Mouse (Mus musculus): ENCODE measurements around the gene Map4k3. TPM values are rescaled to one million over a fixed set of nuclear protein-coding genes. Genes with fewer than 3 reads are reported as not detected.

Map4k3 gene
- total RNA-seq, 4 experiments from 2014 or later, result 11.9 to 12.7 (median 12.4) TPM

GRCm38 (mm10) chr17:80683821-80684576 lies 44.3 kb downstream of the Map4k3 start:
- DNase-seq (ENCODE audit: low spot score in 2 of 2), result no peak

GRCm38 (mm10) chr17:80683041-80683440 lies 45.2 kb downstream of the Map4k3 start:
- DNase-seq (ENCODE audit: low spot score in 2 of 2), result no peak

DNA sequence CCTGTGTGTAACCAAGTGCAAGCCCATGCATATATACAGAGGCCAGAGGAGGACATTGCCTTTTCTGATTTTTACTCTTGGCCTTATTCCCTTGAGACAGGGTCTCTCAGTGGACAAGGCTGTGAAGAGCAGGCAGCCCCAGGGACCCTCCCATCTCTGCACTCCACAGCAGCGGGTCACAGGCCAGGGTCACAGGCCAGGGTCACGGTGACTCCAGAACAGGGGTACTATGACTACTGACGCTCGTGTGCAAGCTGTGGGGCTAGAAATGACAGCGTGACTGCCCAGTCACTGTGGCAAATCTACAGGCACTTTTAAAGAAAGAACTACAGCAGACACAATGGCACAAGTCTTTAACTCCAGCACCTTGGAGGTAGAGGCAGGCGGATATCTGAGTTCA lies 50.1 kb downstream of the Map4k3 start:
- DNase-seq (ENCODE audit: low spot score in 2 of 2), result no peak

DNA sequence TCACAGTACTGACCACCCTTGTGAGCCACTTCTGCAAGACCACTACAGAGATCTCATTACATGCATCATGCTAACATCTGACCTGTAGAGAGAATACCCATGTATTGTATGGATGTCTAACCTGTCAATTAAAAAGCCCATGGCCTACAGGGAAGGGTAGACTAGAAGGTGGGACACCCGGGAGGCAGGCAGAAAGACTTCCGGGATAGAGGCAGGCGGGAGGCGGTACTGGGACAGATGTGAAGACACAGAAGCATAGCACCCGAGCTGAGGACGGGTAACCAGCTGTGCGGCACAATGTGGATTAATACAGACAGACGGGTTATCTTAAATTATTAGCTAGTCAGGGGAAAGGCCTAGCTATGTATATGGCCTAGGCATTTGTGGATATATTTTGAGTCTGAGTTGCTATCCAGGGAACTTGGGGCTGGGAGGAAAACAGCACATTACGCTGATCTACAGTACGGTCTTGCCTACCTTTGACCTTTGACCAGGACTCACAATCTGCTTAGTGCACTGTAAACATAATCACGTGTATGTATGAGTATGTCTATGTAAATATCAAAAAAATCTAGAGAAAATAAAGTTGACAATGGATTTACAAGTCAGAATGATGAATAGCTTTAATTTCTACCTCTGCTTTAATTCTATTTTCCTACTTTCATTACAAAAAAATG lies 51.3 kb downstream of the Map4k3 start:
- DNase-seq (ENCODE audit: low spot score in 2 of 2), result no peak

- DNase-seq (ENCODE audit: low spot score in 2 of 2), result no peak
Measured at GRCm38 (mm10) chr17:80676211-80676610, 52.1 kb downstream of the Map4k3 start.

- no peak for DNase-seq (ENCODE audit: low spot score in 2 of 2)
Measured at GRCm38 (mm10) chr17:80670395-80670794, 57.9 kb downstream of the Map4k3 start.

DNA sequence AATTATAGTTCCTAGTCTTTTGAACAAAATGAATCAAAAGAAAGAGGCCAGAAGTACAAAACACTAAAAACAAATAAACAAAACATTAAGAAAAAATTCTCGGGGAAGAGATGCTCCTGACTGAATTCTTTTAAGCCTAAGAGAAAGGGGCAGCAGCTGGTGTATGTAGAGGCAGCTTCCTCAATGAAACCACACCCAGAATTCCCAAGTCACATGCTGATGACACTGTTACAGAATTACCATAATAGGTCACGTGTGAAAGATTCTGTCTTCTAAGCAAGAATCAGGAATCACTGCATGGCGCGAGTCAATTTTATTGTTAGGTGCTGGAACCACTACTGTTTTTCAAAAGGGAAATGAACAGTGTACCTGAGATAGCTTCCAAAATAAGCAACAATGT lies 64.7 kb downstream of the Map4k3 start:
- DNase-seq (ENCODE audit: low spot score in 2 of 2), result no peak

DNA sequence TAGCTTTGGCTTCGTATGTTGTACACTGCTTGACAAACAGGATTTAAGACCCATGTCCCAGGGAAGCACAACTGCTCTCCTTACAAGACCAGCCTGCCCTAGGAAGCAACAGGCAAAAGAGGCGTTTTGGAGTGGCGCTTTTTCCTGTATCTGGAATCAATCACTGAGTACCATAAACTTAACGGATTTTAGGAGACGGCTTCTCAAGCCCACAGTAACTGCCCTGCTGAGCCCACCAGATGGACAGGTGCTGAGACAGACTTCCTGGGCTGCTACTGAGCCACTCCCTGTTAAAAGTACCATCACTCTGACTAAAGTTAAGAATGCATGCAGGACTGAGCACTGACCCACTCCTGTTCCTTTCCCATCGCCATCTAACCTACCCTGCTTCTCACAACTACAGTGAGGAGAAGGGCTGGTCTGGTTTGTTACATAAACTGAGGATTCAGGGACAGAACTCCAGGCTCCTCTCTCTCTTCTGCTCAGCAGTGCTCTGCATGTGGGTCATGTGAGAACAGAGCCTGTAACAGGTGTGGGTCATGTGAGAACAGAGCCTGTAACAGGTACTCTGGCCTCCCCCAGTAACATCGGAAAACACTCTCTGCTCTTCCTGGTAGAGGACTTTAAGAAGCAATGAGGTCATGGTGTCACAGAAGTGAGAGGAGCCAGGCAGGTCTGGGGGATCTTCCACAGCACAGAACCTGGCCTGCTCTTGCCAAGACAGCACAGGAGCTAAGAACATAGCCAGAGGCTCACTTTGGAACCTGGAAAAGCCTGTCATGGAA lies 65.3 kb downstream of the Map4k3 start:
- no peak for DNase-seq (ENCODE audit: low spot score in 2 of 2)

GRCm38 (mm10) chr17:80661896-80662295 lies 66.4 kb downstream of the Map4k3 start:
- no peak for DNase-seq (ENCODE audit: low spot score in 2 of 2)

DNA sequence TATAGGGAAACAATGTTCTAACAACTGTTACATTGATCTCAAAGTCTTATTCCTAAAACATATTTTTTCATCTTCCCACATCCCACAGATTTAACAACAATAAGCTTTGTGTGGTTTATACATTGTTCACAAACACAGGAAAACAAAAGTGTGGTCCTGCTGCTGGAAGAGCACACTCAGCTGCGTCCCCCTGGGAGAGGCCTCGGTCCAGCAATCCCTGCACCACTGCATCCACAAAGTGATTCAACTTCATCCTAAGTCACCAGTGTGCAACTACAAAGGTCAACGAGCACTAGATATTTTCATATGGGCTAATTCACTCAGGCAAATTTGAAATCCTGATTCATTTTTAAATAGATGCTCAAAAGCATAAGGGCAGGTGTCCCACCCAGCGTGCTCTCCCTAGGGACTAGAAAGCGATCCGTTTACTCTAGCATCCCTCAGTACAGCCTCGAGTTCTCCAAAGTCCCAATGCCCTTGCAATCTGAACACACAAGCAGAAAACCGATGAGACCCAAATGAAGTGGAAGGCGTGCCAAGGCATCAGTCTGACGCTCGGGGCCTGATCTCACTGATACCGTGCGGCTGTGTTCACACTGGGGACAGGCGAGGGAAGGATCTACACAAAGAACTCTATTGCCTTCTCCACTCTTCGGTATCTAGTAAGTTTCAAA lies 67.4 kb downstream of the Map4k3 start:
- no peak for DNase-seq (ENCODE audit: low spot score in 2 of 2)

DNA sequence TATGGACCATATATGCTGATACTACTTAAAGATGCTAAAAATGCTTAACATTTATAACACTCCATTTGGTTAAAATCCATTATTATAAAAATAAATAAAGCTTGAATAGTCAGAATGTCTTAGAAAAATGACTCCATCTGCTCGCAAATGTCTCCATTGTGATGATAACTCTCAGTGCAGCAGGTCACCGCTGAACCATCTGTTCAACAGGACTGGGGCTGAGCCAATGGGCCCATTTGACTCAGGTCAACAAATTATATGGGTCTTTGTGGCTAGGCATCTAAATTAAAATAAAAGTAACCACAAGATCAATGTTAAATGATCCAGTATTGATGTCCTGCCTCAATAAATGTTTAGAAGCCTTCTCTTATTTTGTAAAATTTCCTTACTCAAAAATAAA lies 68.1 kb downstream of the Map4k3 start:
- DNase-seq (ENCODE audit: low spot score in 2 of 2), result no peak

- DNase-seq (ENCODE audit: low spot score in 2 of 2), result no peak
Measured at GRCm38 (mm10) chr17:80659821-80660220, 68.5 kb downstream of the Map4k3 start.

GRCm38 (mm10) chr17:80654323-80654722 lies 74.0 kb downstream of the Map4k3 start:
- no peak for DNase-seq (ENCODE audit: low spot score in 2 of 2)

GRCm38 (mm10) chr17:80652740-80653139 lies 75.5 kb downstream of the Map4k3 start:
- no peak for DNase-seq (ENCODE audit: low spot score in 2 of 2)

DNA sequence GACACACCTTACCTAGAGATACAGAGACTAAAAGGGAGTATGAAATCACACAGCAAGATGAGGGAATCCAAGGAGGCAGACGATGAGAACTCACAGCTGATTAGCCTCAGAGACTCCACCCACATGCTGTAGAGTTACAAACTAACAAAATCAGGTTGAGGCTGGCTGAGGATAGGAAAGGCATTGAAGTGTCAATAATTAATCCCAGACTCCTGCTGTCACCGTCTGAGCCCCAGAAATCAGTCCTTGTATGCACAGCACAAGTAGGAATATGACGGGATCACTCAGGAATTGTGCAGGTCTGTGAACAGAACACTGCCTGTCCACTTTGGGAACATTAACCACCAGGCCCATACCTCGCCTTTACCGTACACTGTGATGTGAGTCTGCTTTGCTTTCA lies 81.4 kb downstream of the Map4k3 start:
- no peak for DNase-seq (ENCODE audit: low spot score in 2 of 2)

DNA sequence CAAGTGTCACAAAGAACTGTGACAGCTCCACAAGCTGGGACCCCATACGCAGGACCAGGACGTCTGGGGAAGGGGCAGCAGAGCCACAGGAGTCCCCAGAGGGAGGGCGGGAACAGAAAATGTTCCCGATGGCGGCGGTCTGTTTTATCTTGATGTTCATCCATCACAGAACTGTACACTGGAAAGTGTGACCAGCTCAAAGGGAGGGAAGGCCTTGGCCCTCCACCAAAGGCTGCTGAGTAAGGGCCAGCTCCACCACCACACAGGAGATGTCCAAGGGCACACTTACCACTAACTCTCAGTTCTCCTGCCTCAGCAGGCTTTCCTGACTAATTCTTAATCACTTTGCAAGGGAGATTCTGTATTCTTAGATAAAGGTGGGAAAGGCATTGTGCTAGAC lies 82.2 kb downstream of the Map4k3 start:
- DNase-seq (ENCODE audit: low spot score in 2 of 2), result no peak

DNA sequence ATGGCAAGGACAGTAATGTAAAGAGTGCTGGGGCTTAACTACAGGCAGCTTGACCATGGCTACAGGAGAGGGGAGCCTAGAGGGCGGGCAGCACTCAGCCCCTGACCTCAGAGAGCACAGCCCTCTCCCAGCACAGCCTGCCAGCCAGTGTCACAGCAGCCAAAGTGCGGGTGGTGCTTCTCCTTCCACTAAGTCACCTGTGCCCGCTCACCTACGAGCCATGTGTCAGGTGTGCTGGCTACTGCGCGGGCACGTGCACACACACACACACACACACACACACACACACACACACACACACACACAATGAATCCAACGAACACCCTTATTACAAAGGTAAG lies 82.6 kb downstream of the Map4k3 start:
- no peak for DNase-seq (ENCODE audit: low spot score in 2 of 2)

DNA sequence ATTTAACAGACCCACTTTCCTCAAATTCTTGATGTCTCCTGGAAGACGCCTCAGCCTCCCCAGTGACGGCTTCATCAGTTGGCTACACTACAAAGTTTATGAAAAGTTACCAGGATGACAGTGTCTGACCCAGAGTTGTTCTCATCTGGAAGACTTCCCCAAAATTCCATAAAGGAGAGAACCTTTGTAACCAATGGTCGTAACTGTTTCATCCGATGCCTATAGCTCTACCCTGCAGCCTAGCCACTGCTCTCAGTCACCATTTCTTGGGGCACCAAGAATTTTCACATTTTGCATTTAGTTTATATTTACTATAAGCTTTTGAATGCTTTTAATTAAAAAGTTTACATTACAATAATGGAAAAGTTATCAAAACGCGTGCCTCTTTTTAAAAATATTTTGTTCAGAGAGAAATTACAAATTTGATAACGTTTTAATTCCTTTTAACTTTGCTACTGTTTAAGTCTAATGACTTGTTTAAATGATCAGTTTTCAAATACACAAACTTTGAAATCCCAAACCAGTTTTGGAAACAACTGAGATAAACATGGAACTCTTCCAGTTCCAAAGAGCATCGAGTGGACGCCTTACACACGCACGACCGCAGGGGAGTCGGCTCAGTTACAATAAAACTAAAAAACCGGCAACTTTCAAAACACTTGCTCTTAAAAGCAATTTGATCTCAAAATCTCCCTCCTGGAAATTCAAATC lies 83.1 kb downstream of the Map4k3 start:
- no peak for DNase-seq (ENCODE audit: low spot score in 2 of 2)

DNA sequence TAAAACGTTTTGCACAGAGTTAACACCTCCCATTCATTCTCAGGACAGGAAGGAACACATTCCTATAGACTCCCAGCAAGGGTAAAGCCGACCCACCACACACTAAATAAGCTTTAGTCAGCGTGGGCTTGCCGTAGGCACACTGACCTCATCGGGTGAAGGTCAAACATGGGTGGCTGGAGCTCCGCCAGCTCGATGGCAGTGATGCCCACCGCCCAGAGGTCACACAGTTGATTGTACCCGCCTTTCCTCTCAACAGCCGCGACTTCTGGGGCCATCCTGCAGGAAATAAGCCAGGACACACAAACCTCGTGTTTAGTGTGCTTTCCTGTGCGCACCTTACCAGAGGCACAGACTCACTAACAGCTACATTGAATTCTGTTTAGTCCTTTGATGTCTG lies 83.7 kb downstream of the Map4k3 start:
- no peak for DNase-seq (ENCODE audit: low spot score in 2 of 2)

DNA sequence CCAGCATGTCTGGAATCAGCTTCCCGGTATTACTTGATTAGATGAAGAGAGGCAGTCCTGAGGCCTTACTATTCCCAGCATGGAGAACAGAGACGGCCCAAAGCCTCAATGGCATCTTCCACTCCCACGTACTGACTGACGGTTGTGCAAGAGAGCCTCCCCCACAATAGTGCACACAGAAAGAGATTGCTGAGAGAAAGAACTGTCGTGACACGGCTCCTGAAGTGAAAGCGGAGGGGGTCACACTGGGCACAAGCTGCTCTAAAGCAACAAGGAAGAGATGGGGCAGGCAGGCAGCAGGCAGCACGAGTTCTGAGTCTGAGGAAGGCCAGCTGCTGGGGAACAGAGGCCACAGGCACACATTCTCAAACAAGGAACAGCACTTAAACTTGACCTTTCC lies 90.2 kb downstream of the Map4k3 start:
- no peak for DNase-seq (ENCODE audit: low spot score in 2 of 2)

DNA sequence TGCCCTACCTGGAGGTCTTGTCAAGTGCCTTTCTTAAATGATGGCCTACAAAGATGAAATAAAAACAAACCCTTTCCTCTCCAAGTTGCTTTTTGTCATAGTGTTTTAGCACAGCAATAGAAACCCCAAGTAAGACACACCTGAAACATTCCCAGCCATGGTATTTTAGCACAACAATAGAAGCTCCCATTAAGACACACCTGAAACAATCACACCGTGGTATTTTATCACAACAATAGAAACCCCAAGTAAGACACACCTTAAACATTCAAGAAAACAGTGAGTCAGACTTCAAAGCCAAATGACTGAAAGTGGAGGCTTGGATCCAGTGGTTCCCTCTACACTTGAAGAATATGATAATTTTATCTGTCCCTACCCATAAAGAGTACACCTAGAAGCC lies 92.5 kb downstream of the Map4k3 start:
- DNase-seq (ENCODE audit: low spot score in 2 of 2), result no peak

Measured in gastrocnemius, adult 8-10 months (tissue).